Mouse (Mus musculus) C2C12 (cell line): Measurements from ENCODE around the gene Lyg2. TPM values are rescaled to one million over a fixed set of nuclear protein-coding genes. Genes with fewer than 3 reads are reported as not detected.
A peak's percentile ranks its signal among the peaks of the same experiment; 100 is the strongest.

Source experiments
- H3K27me3 ChIP-seq: one replicate; pipeline ENCODE4 v1.6.1; 2011; ENCODE audit not compliant: control insufficient read depth, insufficient read depth, insufficient read length
- H3K36me3 ChIP-seq: one replicate; pipeline ENCODE4 v1.6.1; 2011; ENCODE audit not compliant: control insufficient read depth, insufficient read depth
- H3K4me3 ChIP-seq: one replicate; pipeline ENCODE4 v1.5.1; 2011; ENCODE audit warnings: mild to moderate bottlenecking, control low read depth; ENCODE audit not compliant: poor library complexity, insufficient read depth, severe bottlenecking
- H3K79me2 ChIP-seq: one replicate; pipeline ENCODE4 v1.6.1; 2011; ENCODE audit not compliant: control insufficient read depth, insufficient read depth
- H3K79me3 ChIP-seq: one replicate; pipeline ENCODE4 v1.6.1; 2011; ENCODE audit warnings: low read depth, control low read depth
- H3ac ChIP-seq: one replicate; pipeline ENCODE3; 2011; ENCODE audit warnings: low read depth; ENCODE audit not compliant: control insufficient read depth, insufficient read length
- CEBPB ChIP-seq: IDR thresholded peaks from one replicate; pipeline ENCODE4 v1.6.1; 2011; ENCODE audit warnings: low read depth, mild to moderate bottlenecking, control low read depth, moderate library complexity
- CTCF ChIP-seq: IDR thresholded peaks from one replicate; pipeline ENCODE4 v1.5.1; 2011; ENCODE audit not compliant: control insufficient read depth, insufficient read depth, insufficient read length
- FOSL1 ChIP-seq: IDR thresholded peaks from one replicate; pipeline ENCODE4 v1.8.0; 2011; ENCODE audit warnings: mild to moderate bottlenecking, low read length; ENCODE audit not compliant: poor library complexity, insufficient read depth, severe bottlenecking
- MAX ChIP-seq: IDR thresholded peaks from one replicate; pipeline ENCODE4 v1.6.1; 2011; ENCODE audit warnings: mild to moderate bottlenecking, control low read depth
- MYOD1 ChIP-seq: IDR thresholded peaks from one replicate; pipeline ENCODE4 v1.6.1; 2011; ENCODE audit warnings: low read depth; ENCODE audit not compliant: control insufficient read depth, insufficient read length
- MYOG ChIP-seq: IDR thresholded peaks from one replicate; pipeline ENCODE4 v1.6.1; 2011; ENCODE audit not compliant: control insufficient read depth, insufficient read length; ENCODE audit errors: extremely low read depth
- USF1 ChIP-seq: IDR thresholded peaks from one replicate; pipeline ENCODE4 v1.6.1; 2011; ENCODE audit warnings: low read depth, mild to moderate bottlenecking, control low read depth, moderate library complexity
- polyA plus RNA-seq: library from polyadenylated mRNA; unstranded; fragments of >200 nt; fragmentation: generic; extraction: Trizol; gene quantifications from one replicate; pipeline ENCODE4 v1.2.1, GENCODE M21; 2012; ENCODE audit warnings: missing spikeins

The Lyg2 gene
- polyA plus RNA-seq, 1 experiment, result not detected

DNA sequence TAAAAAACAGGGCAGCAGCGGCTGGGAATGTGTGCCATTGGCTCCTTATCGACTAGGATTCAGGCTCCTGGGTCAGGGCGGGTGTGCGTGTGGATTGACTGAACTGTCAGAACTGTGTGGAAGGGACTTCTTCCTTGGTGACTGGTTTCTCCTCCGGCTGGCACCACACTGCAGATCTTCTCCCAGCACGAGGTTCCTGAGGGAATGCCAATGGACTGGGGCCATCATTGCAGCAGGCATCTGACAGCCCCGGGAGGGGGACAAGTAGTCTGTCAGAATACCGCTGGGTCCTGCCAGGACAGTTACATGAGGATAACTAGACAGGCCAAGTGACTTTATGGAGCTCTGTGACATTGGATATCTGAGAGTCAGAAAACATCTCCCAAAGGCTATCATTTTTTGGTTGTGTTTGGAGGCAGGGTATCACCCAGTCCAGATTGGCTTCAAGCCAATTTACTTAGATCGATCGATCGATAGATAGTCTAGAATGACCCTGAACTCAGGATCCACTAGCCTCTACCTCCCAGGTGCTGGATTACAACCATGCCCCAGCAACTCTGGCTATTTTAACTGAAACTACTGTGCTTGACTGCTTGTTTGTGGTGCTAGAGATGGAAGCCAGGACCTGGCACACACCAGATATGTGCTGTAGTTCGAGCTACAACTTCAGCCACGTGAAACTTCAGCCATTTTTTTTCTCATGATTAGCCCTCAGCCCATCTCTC lies 38.4 kb downstream of the Lyg2 start:
- H3ac ChIP-seq, result no peak overlapping the region
- peaks cover 6% of the 10 kb centered on the region for H3K79me3 ChIP-seq
- no peak for TF ChIP-seq FOSL1
- TF ChIP-seq CEBPB, result no peak
- no peak for TF ChIP-seq MAX
- TF ChIP-seq USF1, result no peak
- no peak for TF ChIP-seq CTCF
- no peak for TF ChIP-seq MYOD1
- no peak for TF ChIP-seq MYOG
- H3K4me3 ChIP-seq, result no peak overlapping the region
- H3K79me2 ChIP-seq, result peaks cover 19% of the 10 kb centered on the region
- H3K36me3 ChIP-seq, result peaks cover 57% of the 10 kb centered on the region
- H3K27me3 ChIP-seq, result no peaks in the 10 kb centered on the region

- peak overlapping the region; percentile 54 for H3K4me3 ChIP-seq
These were observed 43.1 kb downstream of the Lyg2 start for GRCm38 (mm10) chr1:37873157-37873556.

DNA sequence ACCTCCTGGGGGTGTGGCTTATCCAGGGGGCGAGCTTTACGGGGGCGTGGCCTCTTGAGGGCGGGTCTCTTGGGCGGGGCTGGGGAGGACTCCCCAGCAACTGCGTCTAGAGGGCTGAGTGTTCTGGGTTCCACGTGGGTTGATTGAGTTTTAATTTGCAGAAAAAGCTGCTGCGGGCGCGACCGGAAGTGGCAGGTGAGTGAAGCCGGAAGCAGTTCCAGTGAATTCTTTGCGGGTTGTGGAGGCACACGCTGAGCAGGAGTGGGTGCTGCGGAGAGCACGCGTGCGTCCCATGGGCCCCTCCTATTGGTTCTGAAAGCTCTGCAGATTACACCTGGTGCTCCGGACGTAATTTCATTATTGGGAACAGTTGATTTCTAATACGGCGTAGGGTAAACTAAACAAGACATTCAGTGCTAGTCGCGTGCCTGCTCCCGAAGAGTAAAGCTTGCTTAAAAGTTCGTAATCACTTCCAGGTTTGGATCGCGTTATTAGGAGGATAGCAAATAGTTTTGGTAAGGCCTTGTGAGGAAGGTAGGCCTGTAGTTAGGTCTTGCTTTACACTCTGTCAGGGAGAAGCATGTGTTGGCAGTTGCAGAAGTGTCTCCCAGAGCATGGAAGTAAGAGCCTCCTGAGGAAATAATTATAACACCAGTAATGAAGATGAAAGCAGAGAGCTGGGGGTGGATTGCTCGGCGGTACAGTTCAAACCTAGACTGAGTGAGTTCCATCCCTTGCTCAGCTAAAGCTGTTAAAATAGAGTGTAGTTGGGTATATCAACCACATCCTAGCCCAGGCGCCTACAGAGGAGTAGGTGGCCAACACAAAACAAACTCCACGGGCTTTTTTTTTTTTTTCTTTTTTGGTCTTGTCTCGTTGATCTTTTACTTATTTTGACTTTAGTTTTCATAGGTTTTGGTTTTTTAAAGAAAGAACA lies 43.9 kb downstream of the Lyg2 start:
- H3K27me3 ChIP-seq, result no peaks in the 10 kb centered on the region
- peaks cover 23% of the 10 kb centered on the region for H3K79me2 ChIP-seq
- no peak for TF ChIP-seq CEBPB
- no peak for TF ChIP-seq USF1
- no peak for TF ChIP-seq MAX
- TF ChIP-seq FOSL1, result no peak
- no peak for TF ChIP-seq MYOG
- no peak for TF ChIP-seq MYOD1
- no peak for TF ChIP-seq CTCF
- peak overlapping the region; percentile 54 for H3K4me3 ChIP-seq
- H3ac ChIP-seq, result peak overlapping the region; percentile 69
- H3K36me3 ChIP-seq, result peaks cover 24% of the 10 kb centered on the region
- H3K79me3 ChIP-seq, result peaks cover 6% of the 10 kb centered on the region

More at GRCm38 (mm10) chr1:37873157-37873556, 43.1 kb downstream of the Lyg2 start:
- Histone ChIP-seq H3ac (peak overlapping the region; percentile 65), H3K36me3 (peaks cover 31% of the 10 kb centered on the region), H3K27me3 (no peaks in the 10 kb centered on the region), H3K79me2 (peaks cover 23% of the 10 kb centered on the region), H3K79me3 (peaks cover 6% of the 10 kb centered on the region)
- TF ChIP-seq FOSL1 (no peak), MYOD1 (no peak), USF1 (no peak), CEBPB (no peak), MYOG (no peak), MAX (no peak), CTCF (no peak)

- Histone ChIP-seq H3ac (peak within 1 kb of the TSS; percentile 69), H3K36me3 (peaks cover 18% of the 10 kb centered on the region), H3K79me3 (peaks cover 6% of the 10 kb centered on the region), H3K27me3 (no peaks in the 10 kb centered on the region), H3K79me2 (peaks cover 23% of the 10 kb centered on the region), H3K4me3 (peak within 1 kb of the TSS; percentile 54)
- TF ChIP-seq CEBPB (no peak), MYOG (no peak), USF1 (no peak), MAX (no peak), MYOD1 (no peak), FOSL1 (no peak), CTCF (no peak)
These were observed 44.6 kb downstream of the Lyg2 start, which contains the start of gene Lipt1 for GRCm38 (mm10) chr1:37871704-37872103. Lipt1 (plus strand) TSS chr1:37871738.

GRCm38 (mm10) chr1:37869362-37869761 lies 46.9 kb downstream of the Lyg2 start:
- TF ChIP-seq MYOD1, result no peak
- H3K4me3 ChIP-seq, result no peak overlapping the region
- no peak overlapping the region for H3ac ChIP-seq
- peaks cover 17% of the 10 kb centered on the region for H3K79me2 ChIP-seq
- no peaks in the 10 kb centered on the region for H3K36me3 ChIP-seq
- no peaks in the 10 kb centered on the region for H3K27me3 ChIP-seq
- H3K79me3 ChIP-seq, result peaks cover 2% of the 10 kb centered on the region
